In genomic region chr16:77479812-77480211, GRCm38 (mm10) we compare ENCODE assay signal across 19 mouse cellular contexts.
A peak's percentile ranks its signal among the peaks of the same experiment; 100 is the strongest.
DNase-seq lines count a peak whose midpoint lies in the region; ATAC-seq lines count a peak whose summit lies in the region.
"Had no signal": no experiment of that assay in that cellular context is flagged by ENCODE, and none has a peak within 500 bp of the region (broad histone marks: within the 10 kb centered on the region; RNA-seq: fewer than 3 reads in every experiment).

No protein-coding gene starts in this region.

- H3K4me2 ChIP-seq in heart, embryonic 14.5 days (ENCODE audit: low read length) = peak overlapping the region; percentile 28; the same call in 1 of the 2 replicates
- H3K4me2 ChIP-seq: forebrain, embryonic 13.5 days; hindbrain, embryonic 15.5 days had no signal

- no peak for ATAC-seq in heart, embryonic 14.5 days (ENCODE audit: insufficient number of reproducible peaks, insufficient read depth, low FRiP score, low read depth)
- ATAC-seq: activated CD4-positive, CD25-positive, alpha-beta regulatory T cell, adult 4 months; forebrain, embryonic 13.5 days; inflammation-experienced regulatory T-cells, adult 6 months; intestine, postnatal 0 days had no signal

- 14% methylated on average over 7 of the region's 7 CpGs for WGBS in heart, embryonic 14.5 days

- H3K27ac ChIP-seq in heart, embryonic 14.5 days (replicated peaks in 1 of 2; ENCODE audit: control insufficient read depth in 1 of 2, insufficient read depth in 1 of 2, low read depth in 2 of 2, low read length in 2 of 2) = no peak overlapping the region
- H3K27ac ChIP-seq: embryonic facial prominence, embryonic 10.5 days; forebrain, embryonic 13.5 days; heart, embryonic 10.5 days; hindbrain, embryonic 10.5 days; hindbrain, embryonic 15.5 days had no signal

- H3K4me3 ChIP-seq in heart, embryonic 14.5 days (ENCODE audit: control insufficient read depth in 1 of 2, insufficient read depth in 1 of 2, low read depth in 1 of 2, low read length in 2 of 2) = no peak overlapping the region
- H3K4me3 ChIP-seq: embryonic facial prominence, embryonic 10.5 days; forebrain, embryonic 13.5 days; heart, embryonic 10.5 days; hindbrain, embryonic 10.5 days; hindbrain, embryonic 15.5 days had no signal

- H3K9me3 ChIP-seq in heart, embryonic 14.5 days (ENCODE audit: control insufficient read depth, low read length) = no peaks in the 10 kb centered on the region
- H3K9me3 ChIP-seq: embryonic facial prominence, embryonic 10.5 days; forebrain, embryonic 13.5 days; heart, embryonic 10.5 days; hindbrain, embryonic 10.5 days; hindbrain, embryonic 15.5 days had no signal

- no peaks in the 10 kb centered on the region for H3K36me3 ChIP-seq in heart, embryonic 14.5 days (ENCODE audit: control insufficient read depth, insufficient read depth, low read length)
- H3K36me3 ChIP-seq: embryonic facial prominence, embryonic 10.5 days; heart, embryonic 10.5 days; hindbrain, embryonic 10.5 days; hindbrain, embryonic 15.5 days had no signal

- DNase-seq in heart, postnatal 4 days = no peak
- peak; percentile 48 for DNase-seq in lung, postnatal 25 days (ENCODE audit: low spot score)
- DNase-seq in lung, postnatal 4 days = no peak
- DNase-seq in NIH3T3 (ENCODE audit: low read depth) = peak; percentile 15
- no peak for DNase-seq in gastrocnemius, postnatal 4 days (ENCODE audit: low spot score in 2 of 2)
- DNase-seq: adrenal gland, postnatal 14 days; cerebellum, adult 2 months; cerebellum, postnatal 10 days; gastrocnemius, postnatal 36 days; heart, postnatal 10 days had no signal

- H3K4me1 ChIP-seq in heart, embryonic 14.5 days (ENCODE audit: control insufficient read depth in 2 of 2, insufficient read depth in 2 of 2, low read length in 2 of 2) = peaks cover 4 to 8% of the 10 kb centered on the region in 2 experiments; a peak in 3 of 4 replicates
- H3K4me1 ChIP-seq: embryonic facial prominence, embryonic 10.5 days; heart, embryonic 10.5 days; hindbrain, embryonic 15.5 days had no signal

- H3K27me3 ChIP-seq in heart, embryonic 14.5 days (ENCODE audit: control insufficient read depth, insufficient read depth, low read length) = no peaks in the 10 kb centered on the region
- H3K27me3 ChIP-seq: forebrain, embryonic 13.5 days; hindbrain, embryonic 15.5 days had no signal

- H3K9ac ChIP-seq in heart, embryonic 14.5 days (ENCODE audit: low read length) = peak overlapping the region; percentile 14; the same call in 1 of the 2 replicates
- H3K9ac ChIP-seq: forebrain, embryonic 13.5 days; hindbrain, embryonic 15.5 days had no signal

Comparison
In these comparisons a context has a peak if more than half of its experiments do, and no peak if none do; other contexts are left out.
1. DNase-seq: peak in lung, postnatal 25 days (single experiment) and NIH3T3 (single experiment); none in heart, postnatal 4 days (single experiment), lung, postnatal 4 days (0 of 2) and gastrocnemius, postnatal 4 days (0 of 2).